Mouse (Mus musculus): ENCODE results near the gene Glis1. TPM values are rescaled to one million over a fixed set of nuclear protein-coding genes. Genes with fewer than 3 reads are reported as not detected.
A peak's percentile ranks its signal among the peaks of the same experiment; 100 is the strongest.

The Glis1 gene
- polyA plus RNA-seq, 1 experiment, result 0.21 TPM

DNA sequence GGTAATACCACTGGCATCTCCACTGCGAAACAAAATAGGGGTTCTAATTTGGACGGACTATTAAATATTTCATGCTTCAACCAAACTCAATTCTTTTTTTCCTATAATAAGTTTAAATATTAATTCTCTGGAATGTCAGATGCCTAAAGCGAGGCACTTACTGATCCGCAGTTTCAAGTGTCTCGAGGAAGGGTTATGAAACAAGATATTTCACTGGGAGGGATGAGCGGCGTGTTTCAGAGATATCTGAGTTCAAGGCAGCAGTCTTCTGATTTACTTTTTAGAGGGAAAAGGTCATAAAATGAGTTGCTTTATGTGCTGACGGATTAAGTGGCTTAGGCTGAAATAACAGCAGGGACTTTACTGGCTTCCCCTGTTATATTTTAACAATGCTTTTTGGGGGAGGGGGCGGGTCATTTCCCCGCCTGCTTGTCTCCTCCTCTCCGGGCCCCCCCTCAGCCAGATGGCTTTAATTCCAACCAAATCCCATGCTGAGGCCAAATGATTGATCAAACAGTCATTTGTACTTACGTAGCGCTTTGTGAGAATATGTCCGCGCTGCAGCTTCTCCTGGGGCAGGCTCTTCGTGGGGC, 8.6 kb downstream of the Glis1 start:
- Histone ChIP-seq H3K4me3 (replicated peaks) (no peak overlapping the region), H3K36me3 (ENCODE audit: control insufficient read depth) (no peaks in the 10 kb centered on the region), H3K4me1 (ENCODE audit: control insufficient read depth) (peaks cover 16% of the 10 kb centered on the region), H3K27me3 (ENCODE audit: control insufficient read depth) (peaks cover 53% of the 10 kb centered on the region), H3K9me3 (ENCODE audit: control insufficient read depth, low read length) (peaks cover 7% of the 10 kb centered on the region)
- no peak for TF ChIP-seq TAL1 (IDR thresholded peaks at IDR 0.05; ENCODE audit: low read length)
- TF ChIP-seq GATA1 (IDR thresholded peaks at IDR 0.05; ENCODE audit: low read length), result no peak

GRCm38 (mm10) chr4:107443621-107444020, 9.2 kb downstream of the Glis1 start:
- H3K4me3 ChIP-seq (replicated peaks), result no peak overlapping the region
- peaks cover 47% of the 10 kb centered on the region for H3K27me3 ChIP-seq (ENCODE audit: control insufficient read depth)
- TF ChIP-seq TAL1 (IDR thresholded peaks at IDR 0.05; ENCODE audit: low read length), result no peak
- no peak for TF ChIP-seq GATA1 (IDR thresholded peaks at IDR 0.05; ENCODE audit: low read length)
- no peaks in the 10 kb centered on the region for H3K36me3 ChIP-seq (ENCODE audit: control insufficient read depth)
- peaks cover 16% of the 10 kb centered on the region for H3K4me1 ChIP-seq (ENCODE audit: control insufficient read depth)
- peaks cover 7% of the 10 kb centered on the region for H3K9me3 ChIP-seq (ENCODE audit: control insufficient read depth, low read length)

DNA sequence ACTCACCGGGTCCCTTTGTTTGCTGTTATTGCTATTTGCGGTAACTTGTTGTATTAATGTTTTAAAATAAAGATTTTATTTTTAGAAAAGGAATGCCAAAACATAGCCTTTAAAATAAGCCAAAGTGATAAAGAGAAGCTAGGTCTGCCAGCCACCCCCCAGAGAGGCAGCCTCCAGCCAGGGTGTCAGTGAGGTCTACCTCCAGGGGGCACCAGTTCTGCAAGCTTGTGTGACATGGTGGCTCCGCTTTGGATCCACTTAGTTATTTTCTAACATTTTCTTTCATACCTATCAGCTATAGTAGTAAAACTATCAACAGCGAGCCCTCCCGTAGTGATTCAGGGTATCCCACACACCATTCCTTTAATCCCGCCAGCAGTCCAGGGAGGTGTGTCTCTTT, 14.1 kb downstream of the Glis1 start:
- Histone ChIP-seq H3K9me3 (ENCODE audit: control insufficient read depth, low read length) (peaks cover 7% of the 10 kb centered on the region), H3K4me1 (ENCODE audit: control insufficient read depth) (peaks cover 3% of the 10 kb centered on the region), H3K4me3 (replicated peaks) (no peak overlapping the region), H3K36me3 (ENCODE audit: control insufficient read depth) (no peaks in the 10 kb centered on the region), H3K27me3 (ENCODE audit: control insufficient read depth) (peaks cover 24% of the 10 kb centered on the region)
- TF ChIP-seq TAL1 (IDR thresholded peaks at IDR 0.05; ENCODE audit: low read length), result no peak
- TF ChIP-seq GATA1 (IDR thresholded peaks at IDR 0.05; ENCODE audit: low read length), result no peak

- H3K4me3 ChIP-seq (replicated peaks), result no peak overlapping the region
- TF ChIP-seq TAL1 (IDR thresholded peaks at IDR 0.05; ENCODE audit: low read length) (no peak), GATA1 (IDR thresholded peaks at IDR 0.05; ENCODE audit: low read length) (no peak)
- H3K36me3 ChIP-seq (ENCODE audit: control insufficient read depth), result no peaks in the 10 kb centered on the region
- peaks cover 8% of the 10 kb centered on the region for H3K9me3 ChIP-seq (ENCODE audit: control insufficient read depth, low read length)
- peaks cover 7% of the 10 kb centered on the region for H3K4me1 ChIP-seq (ENCODE audit: control insufficient read depth)
- H3K27me3 ChIP-seq (ENCODE audit: control insufficient read depth), result peaks cover 16% of the 10 kb centered on the region
These were observed 15.1 kb downstream of the Glis1 start for GRCm38 (mm10) chr4:107449519-107449918.

DNA sequence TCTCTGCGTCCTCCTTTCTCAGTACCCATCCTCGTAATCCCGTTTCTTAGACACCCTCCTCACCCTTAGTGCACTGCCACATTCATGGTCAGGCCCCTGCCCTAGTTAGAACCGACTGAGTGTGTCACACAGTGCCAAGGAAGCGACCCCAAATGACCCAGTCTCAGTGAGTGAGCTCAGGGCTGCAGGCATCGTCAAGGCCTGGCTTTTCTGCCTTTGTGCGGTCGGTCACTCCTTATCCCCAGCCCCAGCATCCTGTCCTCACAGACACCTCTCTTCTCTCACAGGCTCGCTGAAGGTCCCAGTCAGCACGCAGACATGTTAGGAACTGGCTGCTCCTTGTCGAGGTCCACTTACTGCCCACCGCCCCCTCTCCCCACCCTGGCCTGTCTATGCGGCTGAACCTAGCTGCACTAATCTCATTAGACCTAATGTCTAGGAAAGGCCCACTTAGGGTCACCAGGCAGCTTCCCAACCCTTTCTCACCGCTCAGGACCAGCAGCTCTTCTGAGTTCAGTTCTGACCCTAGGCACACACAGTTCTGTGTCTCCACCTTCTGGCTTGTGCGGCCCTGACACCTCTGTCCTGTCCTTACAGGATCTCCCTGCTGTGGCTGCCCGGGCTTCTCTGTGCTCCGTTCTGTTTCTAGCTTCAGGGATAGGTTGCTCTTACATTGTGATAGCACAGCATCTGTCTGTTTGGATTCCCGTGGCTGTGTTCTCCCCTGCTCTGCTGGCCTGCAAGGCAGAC, 18.1 kb downstream of the Glis1 start:
- Histone ChIP-seq H3K9me3 (ENCODE audit: control insufficient read depth, low read length) (peaks cover 4% of the 10 kb centered on the region; the same call in 1 of the 2 replicates), H3K27me3 (ENCODE audit: control insufficient read depth) (peaks cover 3% of the 10 kb centered on the region; the same call in 1 of the 2 replicates), H3K36me3 (ENCODE audit: control insufficient read depth) (no peaks in the 10 kb centered on the region), H3K4me3 (replicated peaks) (no peak overlapping the region), H3K4me1 (ENCODE audit: control insufficient read depth) (peaks cover 16% of the 10 kb centered on the region)
- TF ChIP-seq GATA1 (IDR thresholded peaks at IDR 0.05; ENCODE audit: low read length) (no peak), TAL1 (IDR thresholded peaks at IDR 0.05; ENCODE audit: low read length) (no peak)

DNA sequence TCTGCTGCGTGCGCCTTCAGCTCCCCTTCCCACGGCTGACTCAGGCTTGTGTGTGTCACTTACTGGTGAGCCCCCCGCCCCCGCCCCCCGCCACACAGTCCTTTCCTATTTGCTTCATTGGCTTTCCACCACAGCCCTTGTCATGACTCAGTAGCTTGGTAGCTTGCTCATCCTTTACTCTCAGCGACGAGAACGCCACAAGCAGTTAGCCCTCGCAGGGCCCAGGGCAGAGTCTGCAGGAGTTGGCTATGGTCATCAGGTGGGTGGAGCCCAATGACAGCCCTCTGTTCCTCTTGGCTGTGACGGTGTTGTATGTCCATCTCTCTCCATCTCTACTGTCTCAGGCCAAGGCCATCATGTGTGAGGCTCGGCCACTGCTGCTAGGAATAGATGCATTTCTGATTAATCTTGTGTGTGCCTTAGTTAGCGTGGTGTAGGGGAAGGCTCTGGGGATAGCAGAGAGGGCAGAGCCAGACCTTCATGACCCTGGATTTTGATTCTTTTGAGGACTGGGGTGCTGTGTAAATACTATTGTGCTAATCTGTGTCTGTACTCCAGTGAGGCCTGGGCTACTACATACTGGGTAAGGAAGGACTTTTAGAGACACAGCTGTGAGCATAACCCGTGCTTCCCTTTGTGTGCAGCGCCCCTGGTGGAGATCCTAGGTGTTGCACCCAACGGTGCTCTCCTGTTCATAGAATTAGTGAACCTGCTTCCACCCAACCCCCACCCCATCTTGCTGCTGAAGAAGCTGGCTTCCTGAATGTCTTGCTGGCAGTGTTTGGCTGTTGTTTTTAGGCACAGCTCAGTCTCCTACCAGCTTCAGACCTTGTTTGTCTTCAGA, 19.0 kb downstream of the Glis1 start:
- H3K4me3 ChIP-seq (replicated peaks), result no peak overlapping the region
- no peaks in the 10 kb centered on the region; the same call in 1 of the 2 replicates for H3K36me3 ChIP-seq (ENCODE audit: control insufficient read depth)
- H3K4me1 ChIP-seq (ENCODE audit: control insufficient read depth), result peaks cover 26% of the 10 kb centered on the region
- TF ChIP-seq GATA1 (IDR thresholded peaks at IDR 0.05; ENCODE audit: low read length) (no peak), TAL1 (IDR thresholded peaks at IDR 0.05; ENCODE audit: low read length) (no peak)
- peaks cover 4% of the 10 kb centered on the region; the same call in 1 of the 2 replicates for H3K9me3 ChIP-seq (ENCODE audit: control insufficient read depth, low read length)
- H3K27me3 ChIP-seq (ENCODE audit: control insufficient read depth), result no peaks in the 10 kb centered on the region

DNA sequence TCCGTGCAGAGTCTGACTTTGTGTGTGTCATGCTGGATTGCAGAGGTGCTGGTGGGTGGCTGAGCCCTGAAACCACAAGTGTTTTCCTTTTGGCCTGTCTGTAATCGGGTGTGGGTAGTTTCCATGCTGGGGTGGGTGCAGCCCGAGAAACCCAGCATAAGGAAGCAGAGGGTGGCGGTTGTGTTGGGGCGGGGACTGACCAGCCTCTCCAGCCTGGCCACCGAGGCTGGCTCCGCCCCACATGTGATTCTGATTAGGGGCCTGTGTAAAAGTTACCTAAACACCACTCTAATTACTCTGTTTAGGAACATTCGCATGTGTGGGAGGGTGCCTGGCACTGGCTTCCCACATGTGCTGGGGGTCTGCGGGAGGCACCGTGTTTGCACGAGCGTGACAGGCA, 23.2 kb downstream of the Glis1 start:
- peaks cover 8% of the 10 kb centered on the region; the same call in 1 of the 2 replicates for H3K9me3 ChIP-seq (ENCODE audit: control insufficient read depth, low read length)
- peaks cover 51% of the 10 kb centered on the region for H3K4me1 ChIP-seq (ENCODE audit: control insufficient read depth)
- TF ChIP-seq GATA1 (IDR thresholded peaks at IDR 0.05; ENCODE audit: low read length) (no peak), TAL1 (IDR thresholded peaks at IDR 0.05; ENCODE audit: low read length) (no peak)
- H3K27me3 ChIP-seq (ENCODE audit: control insufficient read depth), result no peaks in the 10 kb centered on the region
- no peaks in the 10 kb centered on the region; the same call in 1 of the 2 replicates for H3K36me3 ChIP-seq (ENCODE audit: control insufficient read depth)
- peak overlapping the region; percentile 35 for H3K4me3 ChIP-seq (replicated peaks)

GRCm38 (mm10) chr4:107458907-107459306, 24.5 kb downstream of the Glis1 start:
- peaks cover 8% of the 10 kb centered on the region; the same call in 1 of the 2 replicates for H3K9me3 ChIP-seq (ENCODE audit: control insufficient read depth, low read length)
- H3K27me3 ChIP-seq (ENCODE audit: control insufficient read depth), result peaks cover 3% of the 10 kb centered on the region; the same call in 1 of the 2 replicates
- H3K4me3 ChIP-seq (replicated peaks), result peak overlapping the region; percentile 49
- no peaks in the 10 kb centered on the region; the same call in 1 of the 2 replicates for H3K36me3 ChIP-seq (ENCODE audit: control insufficient read depth)
- peaks cover 44% of the 10 kb centered on the region for H3K4me1 ChIP-seq (ENCODE audit: control insufficient read depth)
- peak; percentile 87 for TF ChIP-seq GATA1 (IDR thresholded peaks at IDR 0.05; ENCODE audit: low read length)
- TF ChIP-seq TAL1 (IDR thresholded peaks at IDR 0.05; ENCODE audit: low read length), result peak; percentile 88

Measured in erythroblast, embryonic 14.5 days (primary cell).